Mouse (Mus musculus): ENCODE results near the gene Rpl36al. TPM values are rescaled to one million over a fixed set of nuclear protein-coding genes. Genes with fewer than 3 reads are reported as not detected.

Rpl36al gene
- polyA plus RNA-seq, 1 experiment from 2014 or later: 436 TPM

- 67% methylated on average over 5 of the region's 5 CpGs for WGBS (ENCODE audit: insufficient replicate concordance)
- peaks cover 29% of the 10 kb centered on the region for H3K4me1 ChIP-seq (replicated peaks)
- no peak overlapping the region for H3K4me3 ChIP-seq (replicated peaks)
- no peak for ATAC-seq (ENCODE audit: insufficient read depth)
- no peaks in the 10 kb centered on the region for H3K27me3 ChIP-seq
- H3K9ac ChIP-seq: no peak overlapping the region
- H3K36me3 ChIP-seq (replicated peaks): peaks cover 55% of the 10 kb centered on the region
- no peaks in the 10 kb centered on the region for H3K9me3 ChIP-seq (replicated peaks)
- no peak overlapping the region for H3K4me2 ChIP-seq
- H3K27ac ChIP-seq (replicated peaks): no peak overlapping the region
Observed at GRCm38 (mm10) chr12:69191396-69191795, 7.5 kb upstream of the Rpl36al start.

- Histone ChIP-seq H3K9me3 (replicated peaks) (no peaks in the 10 kb centered on the region), H3K4me3 (replicated peaks) (no peak overlapping the region), H3K4me1 (replicated peaks) (peaks cover 33% of the 10 kb centered on the region), H3K9ac (no peak overlapping the region), H3K4me2 (no peak overlapping the region), H3K27ac (replicated peaks) (no peak overlapping the region), H3K36me3 (replicated peaks) (peaks cover 58% of the 10 kb centered on the region), H3K27me3 (no peaks in the 10 kb centered on the region)
- no peak for ATAC-seq (ENCODE audit: insufficient read depth)
- 84% methylated on average over 1 of the region's 1 CpGs for WGBS (ENCODE audit: insufficient replicate concordance)
Observed at GRCm38 (mm10) chr12:69190522-69190921, 6.6 kb upstream of the Rpl36al start.

- 85% methylated on average over 9 of the region's 9 CpGs for WGBS (ENCODE audit: insufficient replicate concordance)
- ATAC-seq (ENCODE audit: insufficient read depth): no peak
- H3K4me1 ChIP-seq (replicated peaks): peaks cover 37% of the 10 kb centered on the region
- no peak overlapping the region for H3K27ac ChIP-seq (replicated peaks)
- no peaks in the 10 kb centered on the region for H3K9me3 ChIP-seq (replicated peaks)
- H3K9ac ChIP-seq: no peak overlapping the region
- H3K27me3 ChIP-seq: no peaks in the 10 kb centered on the region
- peaks cover 60% of the 10 kb centered on the region for H3K36me3 ChIP-seq (replicated peaks)
- no peak overlapping the region for H3K4me2 ChIP-seq
- no peak overlapping the region for H3K4me3 ChIP-seq (replicated peaks)
Observed at GRCm38 (mm10) chr12:69190074-69190473, 6.2 kb upstream of the Rpl36al start.

GRCm38 (mm10) chr12:69186811-69187471 is 3.1 kb upstream of the Rpl36al start:
- peak overlapping the region; percentile 18 for H3K4me3 ChIP-seq (replicated peaks)
- 57% methylated on average over 5 of the region's 5 CpGs for WGBS (ENCODE audit: insufficient replicate concordance)
- peak overlapping the region; percentile 57 for H3K27ac ChIP-seq (replicated peaks)
- H3K36me3 ChIP-seq (replicated peaks): peaks cover 53% of the 10 kb centered on the region
- no peaks in the 10 kb centered on the region for H3K27me3 ChIP-seq
- no peak for ATAC-seq (ENCODE audit: insufficient read depth)
- peak overlapping the region; percentile 39 for H3K4me2 ChIP-seq
- no peaks in the 10 kb centered on the region for H3K9me3 ChIP-seq (replicated peaks)
- H3K9ac ChIP-seq: no peak overlapping the region
- peaks cover 34% of the 10 kb centered on the region for H3K4me1 ChIP-seq (replicated peaks)

GRCm38 (mm10) chr12:69185371-69185770 is 1.5 kb upstream of the Rpl36al start:
- Histone ChIP-seq H3K4me2 (peak overlapping the region; percentile 97), H3K36me3 (replicated peaks) (peaks cover 49% of the 10 kb centered on the region), H3K27ac (replicated peaks) (peak overlapping the region; percentile 93), H3K9me3 (replicated peaks) (no peaks in the 10 kb centered on the region), H3K9ac (peak overlapping the region; percentile 87), H3K27me3 (no peaks in the 10 kb centered on the region), H3K4me3 (replicated peaks) (peak overlapping the region; percentile 90), H3K4me1 (replicated peaks) (peaks cover 37% of the 10 kb centered on the region)
- ATAC-seq (ENCODE audit: insufficient read depth): no peak
- 35% methylated on average over 7 of the region's 7 CpGs for WGBS (ENCODE audit: insufficient replicate concordance)

DNA sequence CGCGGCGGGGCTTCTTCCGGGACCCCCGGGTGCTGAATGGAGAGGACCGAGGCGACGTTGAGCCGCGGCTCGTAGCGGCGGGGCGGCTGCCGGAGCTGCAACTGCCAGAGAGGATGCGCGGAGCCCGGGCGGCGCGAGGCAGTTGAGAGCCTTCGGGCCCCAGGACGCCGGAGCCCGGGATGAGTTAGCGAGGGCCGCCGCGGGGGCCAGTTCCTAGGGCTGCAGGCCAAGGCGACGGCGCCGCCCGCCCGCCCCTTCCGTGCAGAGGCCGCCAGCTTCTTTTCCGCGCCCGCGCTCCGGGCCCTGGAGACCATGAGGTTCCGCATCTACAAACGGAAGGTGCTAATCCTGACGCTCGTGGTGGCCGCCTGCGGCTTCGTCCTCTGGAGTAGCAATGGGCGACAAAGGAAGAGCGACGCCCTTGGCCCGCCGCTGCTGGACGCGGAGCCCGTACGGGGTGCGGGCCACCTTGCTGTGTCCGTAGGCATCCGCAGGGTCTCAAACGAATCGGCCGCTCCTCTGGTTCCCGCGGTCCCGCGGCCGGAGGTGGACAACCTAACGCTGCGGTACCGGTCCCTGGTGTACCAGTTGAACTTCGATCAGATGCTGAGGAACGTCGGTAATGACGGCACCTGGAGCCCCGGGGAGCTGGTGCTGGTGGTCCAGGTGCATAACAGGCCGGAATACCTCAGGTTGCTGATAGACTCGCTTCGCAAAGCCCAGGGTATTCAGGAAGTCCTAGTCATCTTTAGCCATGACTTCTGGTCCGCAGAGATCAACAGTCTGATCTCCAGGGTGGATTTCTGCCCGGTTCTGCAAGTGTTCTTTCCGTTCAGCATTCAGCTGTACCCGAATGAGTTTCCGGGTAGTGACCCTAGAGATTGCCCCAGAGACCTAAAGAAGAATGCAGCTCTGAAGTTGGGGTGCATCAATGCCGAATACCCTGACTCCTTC is 736 bp upstream of the Rpl36al start:
- H3K36me3 ChIP-seq (replicated peaks): peaks cover 44% of the 10 kb centered on the region
- peak overlapping the region; percentile 90 for H3K4me3 ChIP-seq (replicated peaks)
- H3K27ac ChIP-seq (replicated peaks): peak overlapping the region; percentile 93
- peak; percentile 51 for ATAC-seq (ENCODE audit: insufficient read depth)
- H3K9ac ChIP-seq: peak overlapping the region; percentile 87
- H3K27me3 ChIP-seq: no peaks in the 10 kb centered on the region
- H3K4me1 ChIP-seq (replicated peaks): peaks cover 37% of the 10 kb centered on the region
- peak overlapping the region; percentile 97 for H3K4me2 ChIP-seq
- H3K9me3 ChIP-seq (replicated peaks): no peaks in the 10 kb centered on the region
- under 1% methylated on average over 86 of the region's 86 CpGs for WGBS (ENCODE audit: insufficient replicate concordance)

DNA sequence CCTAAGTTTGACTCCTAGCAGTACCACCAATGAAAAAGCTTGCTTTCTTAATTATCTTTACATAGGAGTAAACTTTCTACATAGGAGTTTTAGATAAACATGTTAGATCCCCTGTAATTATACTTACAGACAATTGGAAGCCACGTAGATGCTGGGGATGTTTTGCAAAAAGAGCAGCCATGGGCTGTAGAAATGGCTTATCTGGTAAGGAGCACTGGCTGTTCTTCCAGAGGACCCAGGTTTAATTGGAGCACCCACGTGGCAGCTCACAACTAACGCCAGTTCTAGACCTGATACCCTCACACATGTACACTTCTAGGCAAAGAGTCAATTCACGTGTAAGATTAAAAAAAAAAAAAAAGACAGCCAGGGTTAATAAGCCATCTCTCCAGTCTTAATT is 2.1 kb downstream of the Rpl36al start:
- Histone ChIP-seq H3K4me2 (no peak overlapping the region), H3K36me3 (replicated peaks) (peaks cover 45% of the 10 kb centered on the region), H3K4me3 (replicated peaks) (no peak overlapping the region), H3K9me3 (replicated peaks) (no peaks in the 10 kb centered on the region), H3K9ac (no peak overlapping the region), H3K27me3 (no peaks in the 10 kb centered on the region), H3K4me1 (replicated peaks) (peaks cover 23% of the 10 kb centered on the region), H3K27ac (replicated peaks) (no peak overlapping the region)
- ATAC-seq (ENCODE audit: insufficient read depth): no peak
- WGBS (ENCODE audit: insufficient replicate concordance): 61% methylated on average over 4 of the region's 4 CpGs

DNA sequence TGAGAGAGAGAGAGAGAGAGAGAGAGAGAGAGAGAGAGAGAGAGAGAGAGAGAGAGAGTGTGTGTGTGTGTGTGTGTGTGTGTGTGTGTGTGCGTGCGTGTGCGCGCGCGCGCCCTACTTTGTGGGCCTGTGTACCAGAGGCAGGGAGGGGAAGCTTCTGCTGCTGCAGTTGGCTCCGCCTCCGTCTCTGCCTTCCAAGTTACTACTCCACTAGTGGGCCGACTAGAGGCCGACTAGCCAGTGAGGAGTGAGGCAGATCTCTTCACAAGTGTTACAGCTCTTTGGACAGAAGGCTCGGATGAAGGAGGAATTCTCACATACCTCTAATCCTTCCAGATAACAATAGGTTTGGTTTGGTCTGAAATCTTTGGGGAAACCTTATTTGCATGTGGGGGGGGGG is 4.5 kb downstream of the Rpl36al start:
- H3K27ac ChIP-seq (replicated peaks): no peak overlapping the region
- H3K4me3 ChIP-seq (replicated peaks): no peak overlapping the region
- no peak for ATAC-seq (ENCODE audit: insufficient read depth)
- no peaks in the 10 kb centered on the region for H3K9me3 ChIP-seq (replicated peaks)
- peaks cover 6% of the 10 kb centered on the region for H3K4me1 ChIP-seq (replicated peaks)
- no peaks in the 10 kb centered on the region for H3K27me3 ChIP-seq
- no peak overlapping the region for H3K4me2 ChIP-seq
- H3K9ac ChIP-seq: no peak overlapping the region
- WGBS (ENCODE audit: insufficient replicate concordance): 66% methylated on average over 12 of the region's 12 CpGs
- peaks cover 64% of the 10 kb centered on the region for H3K36me3 ChIP-seq (replicated peaks)

DNA sequence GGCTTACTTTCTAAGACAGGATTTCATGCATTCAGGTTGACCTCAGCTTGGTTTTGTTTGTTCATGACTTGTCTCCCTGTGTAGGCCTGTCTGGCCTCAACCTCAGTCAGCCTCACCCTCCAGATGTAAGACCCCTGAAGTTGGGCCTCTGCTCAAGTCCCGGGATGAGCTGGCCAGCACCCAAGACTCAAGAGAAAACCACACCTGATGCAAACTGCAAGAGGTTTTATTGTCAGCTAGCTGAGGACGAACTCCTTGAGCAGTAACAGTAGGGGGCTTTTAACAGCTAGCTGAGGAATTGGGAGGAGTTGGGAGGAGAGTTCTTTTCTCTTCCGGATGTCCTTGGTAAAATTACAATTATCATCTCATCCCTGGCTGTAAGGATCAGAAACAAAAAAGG is 6.4 kb downstream of the Rpl36al start:
- no peak overlapping the region for H3K4me3 ChIP-seq (replicated peaks)
- no peaks in the 10 kb centered on the region for H3K9me3 ChIP-seq (replicated peaks)
- H3K27ac ChIP-seq (replicated peaks): no peak overlapping the region
- no peak overlapping the region for H3K9ac ChIP-seq
- H3K4me1 ChIP-seq (replicated peaks): peaks cover 6% of the 10 kb centered on the region; the same call in 1 of the 2 replicates
- no peak overlapping the region for H3K4me2 ChIP-seq
- ATAC-seq (ENCODE audit: insufficient read depth): no peak
- peaks cover 81% of the 10 kb centered on the region for H3K36me3 ChIP-seq (replicated peaks)
- no peaks in the 10 kb centered on the region for H3K27me3 ChIP-seq
- WGBS (ENCODE audit: insufficient replicate concordance): 86% methylated on average over 3 of the region's 3 CpGs

- peaks cover 5% of the 10 kb centered on the region for H3K4me1 ChIP-seq (replicated peaks)
- no peaks in the 10 kb centered on the region for H3K9me3 ChIP-seq (replicated peaks)
- H3K36me3 ChIP-seq (replicated peaks): peaks cover 79% of the 10 kb centered on the region
- H3K4me2 ChIP-seq: no peak overlapping the region
- no peaks in the 10 kb centered on the region for H3K27me3 ChIP-seq
- WGBS (ENCODE audit: insufficient replicate concordance): 73% methylated on average over 3 of the region's 3 CpGs
- peak; percentile 24; the same call in 1 of the 2 replicates for ATAC-seq (ENCODE audit: insufficient read depth)
- H3K9ac ChIP-seq: no peak overlapping the region
- H3K27ac ChIP-seq (replicated peaks): no peak overlapping the region
- H3K4me3 ChIP-seq (replicated peaks): no peak overlapping the region
Observed at GRCm38 (mm10) chr12:69175975-69176374, 7.9 kb downstream of the Rpl36al start.

- Histone ChIP-seq H3K36me3 (replicated peaks) (peaks cover 47% of the 10 kb centered on the region), H3K4me3 (replicated peaks) (no peak overlapping the region), H3K27ac (replicated peaks) (no peak overlapping the region), H3K9me3 (replicated peaks) (no peaks in the 10 kb centered on the region), H3K9ac (no peak overlapping the region), H3K4me2 (no peak overlapping the region), H3K4me1 (replicated peaks) (peaks cover 32% of the 10 kb centered on the region), H3K27me3 (no peaks in the 10 kb centered on the region)
- WGBS (ENCODE audit: insufficient replicate concordance): 83% methylated on average over 2 of the region's 2 CpGs
- ATAC-seq (ENCODE audit: insufficient read depth): no peak
Observed at GRCm38 (mm10) chr12:69171307-69171706, 12.6 kb downstream of the Rpl36al start.
